Mouse (Mus musculus) forebrain, postnatal 0 days (tissue): ENCODE measurements around the gene Scrn1. TPM values are rescaled to one million over a fixed set of nuclear protein-coding genes. Genes with fewer than 3 reads are reported as not detected.

ENCODE experiments used
- ATAC-seq: fragments of 200-750 bp; cut with Nextera tagmentation; 2 replicates; pipeline ENCODE4 v1.8.0; 2017; ENCODE audit warnings: mild to moderate bottlenecking, moderate library complexity
- DNase-seq: peaks from one replicate; pipeline ENCODE4 v3.0.0-alpha.2; 2015
- H3K27ac ChIP-seq: fragments of 300-500 bp; sonication (generic); 2 replicates; pipeline ENCODE4 v1.5.1; 2014; ENCODE audit warnings: low read depth, mild to moderate bottlenecking, antibody characterized with exemption, low read length, moderate library complexity, mixed read lengths
- H3K27me3 ChIP-seq: fragments of 300-500 bp; sonication (generic); 2 replicates; pipeline ENCODE4 v1.6.1; 2014; ENCODE audit warnings: mild to moderate bottlenecking, low read length, mixed read lengths; ENCODE audit not compliant: insufficient read depth
- H3K36me3 ChIP-seq: fragments of 300-500 bp; sonication (generic); 2 replicates; pipeline ENCODE4 v1.6.1; 2014; ENCODE audit warnings: mild to moderate bottlenecking, moderate library complexity; ENCODE audit not compliant: insufficient read depth
- H3K4me1 ChIP-seq: fragments of 300-500 bp; sonication (generic); 2 replicates; pipeline ENCODE4 v1.6.1; 2014; ENCODE audit warnings: antibody characterized with exemption; ENCODE audit not compliant: insufficient read depth
- H3K4me2 ChIP-seq: fragments of 300-500 bp; sonication (generic); 2 replicates; pipeline ENCODE4 v1.6.1; 2014; ENCODE audit warnings: low read depth, mild to moderate bottlenecking, moderate library complexity
- H3K4me3 ChIP-seq: fragments of 300-500 bp; sonication (generic); 2 replicates; pipeline ENCODE4 v1.5.1; 2014; ENCODE audit warnings: low read depth, low read length, mixed read lengths
- H3K9ac ChIP-seq: fragments of 300-500 bp; sonication (generic); 2 replicates; pipeline ENCODE4 v1.6.1; 2014; ENCODE audit warnings: mild to moderate bottlenecking
- H3K9me3 ChIP-seq: fragments of 300-500 bp; sonication (generic); 2 replicates; pipeline ENCODE4 v1.6.1; 2016; ENCODE audit warnings: low read length
- CTCF ChIP-seq: sonication (generic); IDR thresholded peaks from 2 replicates; pipeline ENCODE4 v1.5.1; 2016; ENCODE audit warnings: antibody characterized with exemption, control low read depth, low read depth
- WGBS: fragments of 180-500 bp; shearing (Covaris S2); extraction: QIAGEN DNeasy Blood & Tissue Kit; methylation state at CpG from one replicate; pipeline ENCODE4 v1.1.7; 2014; 5-methylcytosine and 5-hydroxymethylcytosine counted together
- polyA plus RNA-seq: library from polyadenylated mRNA; unstranded; fragments of >200 nt; fragmentation: Nextera tagmentation; extraction: Ambion mirVana; gene quantifications from 2 replicates; pipeline ENCODE4 v1.2.1, GENCODE M21; 2015
- total RNA-seq: library from RNA; depleted of rRNA; stranded (reverse); fragments of >200 nt; gene quantifications from 2 replicates; pipeline ENCODE4 v1.2.3, GENCODE M21; 2014

The Scrn1 gene
- total and polyA plus RNA-seq, 2 experiments from 2014 or later: 122 to 195 TPM

DNA sequence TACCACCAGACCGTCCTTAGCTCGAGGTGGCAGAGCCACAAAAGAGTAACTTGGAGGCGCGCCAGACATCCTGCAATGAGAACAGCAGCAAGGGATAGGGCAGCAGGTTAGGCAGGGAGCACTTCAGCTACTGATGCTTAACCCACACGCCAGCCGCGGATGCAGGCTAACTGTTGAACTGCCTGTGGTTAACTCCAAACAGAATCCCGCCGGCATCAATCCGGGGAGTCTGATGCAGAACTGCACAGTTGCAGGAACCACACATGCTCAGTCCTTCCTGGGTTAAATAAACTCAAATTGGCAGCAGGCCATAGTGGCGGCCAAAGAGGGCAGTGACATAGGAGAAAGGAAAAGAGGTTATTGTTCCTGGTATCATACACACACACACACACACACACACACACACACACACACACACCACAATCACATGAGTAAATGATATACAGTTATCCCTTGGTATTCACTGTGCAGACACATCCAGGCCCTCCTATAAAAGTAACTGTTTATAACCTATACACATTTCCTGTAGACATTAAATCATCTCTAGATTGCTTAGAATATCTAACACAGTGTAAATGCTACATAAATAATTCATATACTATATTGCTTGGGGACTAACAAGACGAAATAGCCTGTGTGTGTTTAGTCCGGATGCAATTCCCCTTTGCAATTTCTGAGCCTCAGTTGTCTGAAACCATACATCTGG lies 17.8 kb downstream of the Scrn1 start:
- ATAC-seq (peak; percentile 19; the same call in 1 of the 2 replicates), DNase-seq (no peak)

DNA sequence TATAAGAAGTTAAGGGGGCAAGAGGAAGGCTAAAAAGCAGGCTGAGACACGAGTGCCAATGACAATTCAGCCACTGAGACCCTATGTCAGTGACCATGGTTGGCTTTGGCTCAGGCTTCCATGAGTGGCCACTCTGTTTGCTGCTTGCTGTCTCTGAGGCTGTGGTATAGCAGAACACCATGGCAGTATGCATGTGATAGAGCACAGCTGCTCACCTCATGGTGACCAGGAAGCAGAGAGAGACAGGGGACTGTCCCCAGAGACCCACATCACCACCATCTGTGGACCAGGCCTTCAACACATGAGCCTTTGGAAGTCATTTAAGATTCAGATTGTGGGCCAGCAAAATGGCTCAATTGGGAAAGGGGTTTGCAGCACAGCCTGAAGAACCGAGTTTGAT lies 22.6 kb downstream of the Scrn1 start:
- DNase-seq (no peak), ATAC-seq (no peak)
- TF ChIP-seq CTCF: no peak
- Histone ChIP-seq H3K4me2 (no peak overlapping the region), H3K4me3 (no peak overlapping the region), H3K9me3 (0 out of 2 replicates have a peak, but pooled peaks cover 4% of the 10 kb centered on the region), H3K4me1 (peaks cover 10% of the 10 kb centered on the region; the same call in 1 of the 2 replicates), H3K36me3 (peaks cover 23% of the 10 kb centered on the region), H3K27me3 (no peaks in the 10 kb centered on the region), H3K27ac (no peak overlapping the region), H3K9ac (no peak overlapping the region)
- WGBS: 77% methylated on average over 2 of the region's 2 CpGs

More for the DNA sequence above, 17.8 kb downstream of the Scrn1 start:
- H3K9ac ChIP-seq: no peak overlapping the region
- 0 out of 2 replicates have a peak, but pooled peaks cover 2% of the 10 kb centered on the region for H3K9me3 ChIP-seq
- no peaks in the 10 kb centered on the region for H3K27me3 ChIP-seq
- H3K4me2 ChIP-seq: no peak overlapping the region
- peaks cover 8% of the 10 kb centered on the region; the same call in 1 of the 2 replicates for H3K4me1 ChIP-seq
- H3K4me3 ChIP-seq: no peak overlapping the region
- TF ChIP-seq CTCF: no peak
- 29% methylated on average over 13 of the region's 13 CpGs for WGBS
- peaks cover 18% of the 10 kb centered on the region for H3K36me3 ChIP-seq
- H3K27ac ChIP-seq: no peak overlapping the region

DNA sequence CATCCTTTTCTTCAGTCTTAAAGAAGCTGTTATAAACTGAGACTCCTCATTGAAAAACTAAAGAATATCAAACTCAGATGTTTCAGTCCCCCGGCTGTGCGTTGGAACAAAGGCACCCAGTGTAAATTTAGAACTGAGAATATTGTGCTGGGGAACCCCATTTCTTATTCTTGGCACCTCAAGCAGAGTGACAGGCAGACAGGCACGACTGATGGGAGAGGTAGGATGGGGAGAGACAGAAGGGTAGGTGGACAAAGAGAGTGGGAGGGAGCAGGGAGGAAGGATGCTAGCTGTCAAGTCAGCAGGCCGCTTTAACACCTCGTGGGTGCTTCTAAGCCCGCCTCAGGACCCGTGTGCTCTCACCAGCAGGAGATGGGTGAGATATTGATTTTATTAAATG lies 23.5 kb downstream of the Scrn1 start:
- Histone ChIP-seq H3K4me1 (peaks cover 16% of the 10 kb centered on the region), H3K27me3 (no peaks in the 10 kb centered on the region), H3K4me3 (no peak overlapping the region), H3K9ac (no peak overlapping the region), H3K27ac (0 out of 2 replicates have a peak overlapping the region, but pooled peaks have one; percentile 50), H3K4me2 (no peak overlapping the region), H3K36me3 (peaks cover 23% of the 10 kb centered on the region), H3K9me3 (0 out of 2 replicates have a peak, but pooled peaks cover 4% of the 10 kb centered on the region)
- no peak for TF ChIP-seq CTCF
- ATAC-seq (no peak; the same call in 1 of the 2 replicates), DNase-seq (no peak)
- 63% methylated on average over 7 of the region's 7 CpGs for WGBS

GRCm38 (mm10) chr6:54540252-54540887 lies 25.9 kb downstream of the Scrn1 start:
- WGBS: 33% methylated on average over 9 of the region's 9 CpGs
- H3K9me3 ChIP-seq: 0 out of 2 replicates have a peak, but pooled peaks cover 4% of the 10 kb centered on the region
- no peak overlapping the region for H3K4me3 ChIP-seq
- ATAC-seq (no peak), DNase-seq (no peak)
- TF ChIP-seq CTCF: no peak
- peaks cover 17% of the 10 kb centered on the region for H3K4me1 ChIP-seq
- no peak overlapping the region for H3K9ac ChIP-seq
- H3K4me2 ChIP-seq: no peak overlapping the region
- peaks cover 19% of the 10 kb centered on the region for H3K36me3 ChIP-seq
- H3K27ac ChIP-seq: no peak overlapping the region
- H3K27me3 ChIP-seq: no peaks in the 10 kb centered on the region

DNA sequence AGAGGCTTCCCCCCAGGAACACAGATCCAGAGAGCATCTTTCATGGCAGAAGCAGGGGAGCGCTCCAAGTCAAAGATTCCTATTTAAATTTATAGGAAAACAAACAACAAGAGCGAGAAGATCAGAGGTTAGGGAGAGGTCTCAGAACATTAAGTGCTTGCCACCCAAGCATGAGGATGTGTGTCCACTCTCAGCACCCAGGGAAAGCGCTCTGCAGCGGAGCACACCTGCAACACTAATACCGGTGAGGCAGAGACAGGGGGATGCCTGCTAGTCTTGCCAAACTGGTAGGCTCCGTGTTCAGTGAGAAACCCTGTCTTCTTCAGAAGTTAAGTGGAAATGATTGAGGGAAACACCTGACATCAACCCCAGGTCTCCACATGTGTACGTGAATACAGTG lies 26.9 kb downstream of the Scrn1 start:
- Histone ChIP-seq H3K9me3 (0 out of 2 replicates have a peak, but pooled peaks cover 4% of the 10 kb centered on the region), H3K4me1 (peaks cover 17% of the 10 kb centered on the region), H3K4me2 (no peak overlapping the region), H3K27me3 (no peaks in the 10 kb centered on the region), H3K4me3 (no peak overlapping the region), H3K9ac (no peak overlapping the region), H3K27ac (0 out of 2 replicates have a peak overlapping the region, but pooled peaks have one; percentile 21), H3K36me3 (peaks cover 13% of the 10 kb centered on the region)
- DNase-seq: no peak
- TF ChIP-seq CTCF: no peak
- ATAC-seq: no peak
- WGBS: 71% methylated on average over 7 of the region's 7 CpGs

- Histone ChIP-seq H3K36me3 (peaks cover 8% of the 10 kb centered on the region), H3K9ac (no peak overlapping the region), H3K27me3 (no peaks in the 10 kb centered on the region), H3K27ac (peak overlapping the region; percentile 21; the same call in 1 of the 2 replicates), H3K9me3 (0 out of 2 replicates have a peak, but pooled peaks cover 4% of the 10 kb centered on the region), H3K4me3 (no peak overlapping the region), H3K4me2 (no peak overlapping the region), H3K4me1 (peaks cover 17% of the 10 kb centered on the region)
- DNase-seq (no peak), ATAC-seq (peak; percentile 65)
- TF ChIP-seq CTCF: no peak
- 5% methylated on average over 3 of the region's 3 CpGs for WGBS
Measured at GRCm38 (mm10) chr6:54538773-54539173, 27.5 kb downstream of the Scrn1 start.

DNA sequence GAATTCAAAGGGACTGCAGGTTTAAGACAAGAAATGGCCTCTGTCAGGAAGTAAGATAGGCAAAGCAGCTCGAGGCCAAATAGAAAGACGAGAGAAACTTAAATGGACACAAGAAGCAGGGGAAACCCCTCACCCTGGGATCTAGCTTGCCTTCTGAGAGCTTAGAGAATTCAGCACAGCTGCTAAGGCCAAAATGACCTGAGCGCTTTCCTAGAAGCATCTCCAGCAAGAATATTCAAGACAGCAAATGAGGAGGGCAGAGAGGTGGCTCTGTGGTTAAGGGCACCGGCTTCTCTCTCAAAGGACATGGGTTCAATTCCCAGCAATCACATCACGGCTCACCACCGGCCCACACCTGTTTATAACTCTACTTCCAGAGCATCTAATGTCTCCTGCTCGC lies 29.2 kb downstream of the Scrn1 start:
- Histone ChIP-seq H3K4me1 (peaks cover 17% of the 10 kb centered on the region), H3K27ac (no peak overlapping the region; the same call in 1 of the 2 replicates), H3K9me3 (no peaks in the 10 kb centered on the region), H3K36me3 (no peaks in the 10 kb centered on the region), H3K9ac (no peak overlapping the region), H3K4me2 (no peak overlapping the region), H3K27me3 (no peaks in the 10 kb centered on the region), H3K4me3 (no peak overlapping the region)
- DNase-seq: no peak
- 88% methylated on average over 7 of the region's 7 CpGs for WGBS
- no peak for TF ChIP-seq CTCF
- no peak for ATAC-seq
